Mouse (Mus musculus) embryonic facial prominence, embryonic 15.5 days (tissue): ENCODE measurements around the gene Ttc22. TPM values are rescaled to one million over a fixed set of nuclear protein-coding genes. Genes with fewer than 3 reads are reported as not detected.

ENCODE experiments used
- ATAC-seq: fragments of 200-750 bp; cut with Nextera tagmentation; 2 replicates; pipeline ENCODE4 v1.8.0; 2017; ENCODE audit warnings: low read depth, moderate TSS enrichment; ENCODE audit not compliant: insufficient number of reproducible peaks, low FRiP score, low TSS enrichment
- H3K27ac ChIP-seq: fragments of 300-500 bp; sonication (generic); replicated peaks from 2 replicates; pipeline ENCODE4 v1.5.1; 2015; ENCODE audit warnings: mild to moderate bottlenecking, inconsistent platforms
- H3K27me3 ChIP-seq: fragments of 300-500 bp; sonication (generic); 2 replicates; pipeline ENCODE4 v1.6.1; 2015; ENCODE audit warnings: inconsistent platforms
- H3K36me3 ChIP-seq: fragments of 300-500 bp; sonication (generic); 2 replicates; pipeline ENCODE4 v1.6.1; 2015; ENCODE audit warnings: mild to moderate bottlenecking, inconsistent platforms
- H3K4me1 ChIP-seq: fragments of 300-500 bp; sonication (generic); 2 replicates; pipeline ENCODE4 v1.6.1; 2015; ENCODE audit warnings: inconsistent platforms
- H3K4me2 ChIP-seq: fragments of 300-500 bp; sonication (generic); replicated peaks from 2 replicates; pipeline ENCODE4 v1.6.1; 2015; ENCODE audit warnings: mild to moderate bottlenecking, inconsistent platforms
- H3K4me3 ChIP-seq: fragments of 300-500 bp; sonication (generic); replicated peaks from 2 replicates; pipeline ENCODE4 v1.5.1; 2015; ENCODE audit warnings: mild to moderate bottlenecking, inconsistent platforms
- H3K9ac ChIP-seq: fragments of 300-500 bp; sonication (generic); 2 replicates; pipeline ENCODE4 v1.6.1; 2015; ENCODE audit warnings: inconsistent platforms
- H3K9me3 ChIP-seq: fragments of 300-500 bp; sonication (generic); replicated peaks from 2 replicates; pipeline ENCODE4 v1.6.1; 2016; ENCODE audit warnings: inconsistent platforms
- WGBS: fragments of 180-500 bp; shearing (Covaris S2); methylation state at CpG from one replicate; pipeline ENCODE4 v1.1.7; 2015; 5-methylcytosine and 5-hydroxymethylcytosine counted together
- polyA plus RNA-seq: library from polyadenylated mRNA; unstranded; fragments of >200 nt; fragmentation: Nextera tagmentation; extraction: Ambion mirVana; gene quantifications from 2 replicates; pipeline ENCODE4 v1.2.1, GENCODE M21; 2015

Ttc22 gene
- polyA plus RNA-seq, 1 experiment from 2014 or later, result 12.4 TPM

GRCm38 (mm10) chr4:106596200-106596599, 26.0 kb upstream of the Ttc22 start:
- Histone ChIP-seq H3K9me3 (no peaks in the 10 kb centered on the region), H3K9ac (no peak overlapping the region), H3K27me3 (no peaks in the 10 kb centered on the region), H3K27ac (no peak overlapping the region), H3K36me3 (no peaks in the 10 kb centered on the region), H3K4me3 (no peak overlapping the region), H3K4me2 (no peak overlapping the region), H3K4me1 (no peaks in the 10 kb centered on the region)
- 60% methylated on average over 3 of the region's 3 CpGs for WGBS
- ATAC-seq, result no peak

GRCm38 (mm10) chr4:106597055-106597454, 25.2 kb upstream of the Ttc22 start:
- no peak for ATAC-seq
- 73% methylated on average over 9 of the region's 9 CpGs for WGBS
- H3K4me3 ChIP-seq, result no peak overlapping the region
- no peak overlapping the region for H3K4me2 ChIP-seq
- no peaks in the 10 kb centered on the region for H3K36me3 ChIP-seq
- H3K9ac ChIP-seq, result no peak overlapping the region
- no peak overlapping the region for H3K27ac ChIP-seq
- no peaks in the 10 kb centered on the region for H3K4me1 ChIP-seq
- H3K9me3 ChIP-seq, result no peaks in the 10 kb centered on the region
- no peaks in the 10 kb centered on the region for H3K27me3 ChIP-seq

- Histone ChIP-seq H3K4me2 (no peak overlapping the region), H3K4me1 (no peaks in the 10 kb centered on the region), H3K4me3 (no peak overlapping the region), H3K9me3 (no peaks in the 10 kb centered on the region), H3K36me3 (no peaks in the 10 kb centered on the region), H3K27ac (no peak overlapping the region), H3K9ac (no peak overlapping the region), H3K27me3 (no peaks in the 10 kb centered on the region)
- 84% methylated on average over 4 of the region's 4 CpGs for WGBS
- no peak for ATAC-seq
These were observed 24.5 kb upstream of the Ttc22 start for GRCm38 (mm10) chr4:106597741-106598140.

DNA sequence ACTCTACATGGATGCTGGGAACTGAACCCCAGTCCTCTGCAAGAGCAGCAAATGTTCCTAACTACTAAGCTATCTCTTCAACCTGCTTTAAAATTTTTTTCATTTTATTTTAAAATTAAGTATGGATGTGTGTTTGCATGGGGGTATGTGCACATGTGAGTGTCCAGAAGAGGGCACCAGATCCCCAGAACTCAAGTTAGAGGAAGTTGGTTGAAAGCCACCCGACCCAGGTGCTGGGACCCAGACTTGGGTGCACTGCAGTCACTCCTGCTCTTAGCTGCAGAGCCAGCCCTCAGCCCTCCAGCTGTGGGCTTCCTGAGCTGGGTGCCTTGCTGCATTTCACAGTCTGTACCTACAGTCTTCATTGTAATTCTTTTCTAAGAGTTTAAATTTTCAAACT, 22.8 kb upstream of the Ttc22 start:
- H3K9me3 ChIP-seq, result no peaks in the 10 kb centered on the region
- no peak overlapping the region for H3K9ac ChIP-seq
- no peaks in the 10 kb centered on the region for H3K27me3 ChIP-seq
- no peaks in the 10 kb centered on the region for H3K4me1 ChIP-seq
- no peak for ATAC-seq
- no peak overlapping the region for H3K4me3 ChIP-seq
- no peaks in the 10 kb centered on the region for H3K36me3 ChIP-seq
- WGBS, result 52% methylated on average over 1 of the region's 1 CpGs
- no peak overlapping the region for H3K27ac ChIP-seq
- no peak overlapping the region for H3K4me2 ChIP-seq

DNA sequence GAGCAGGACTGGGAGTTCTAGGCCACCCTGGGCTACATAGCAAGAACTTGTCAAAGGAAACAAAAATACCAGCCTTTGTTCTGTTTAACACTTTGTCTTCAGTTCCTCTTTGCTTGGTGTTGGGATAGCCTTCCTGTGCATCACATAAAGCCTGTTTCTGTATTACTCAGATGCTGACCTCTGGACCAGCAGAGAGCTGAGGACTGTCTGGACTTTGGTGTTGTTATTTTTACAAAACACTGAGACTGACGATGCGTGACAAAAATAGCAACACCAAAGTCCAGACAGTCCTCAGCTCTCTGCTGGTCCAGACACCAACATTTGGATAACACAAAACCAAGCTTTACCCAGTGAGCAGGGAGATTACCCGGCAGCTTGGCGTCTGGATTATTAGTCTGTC, 21.5 kb upstream of the Ttc22 start:
- H3K36me3 ChIP-seq, result no peaks in the 10 kb centered on the region
- no peak overlapping the region for H3K9ac ChIP-seq
- no peak for ATAC-seq
- H3K4me2 ChIP-seq, result no peak overlapping the region
- no peaks in the 10 kb centered on the region for H3K27me3 ChIP-seq
- no peak overlapping the region for H3K4me3 ChIP-seq
- H3K4me1 ChIP-seq, result no peaks in the 10 kb centered on the region
- H3K9me3 ChIP-seq, result no peaks in the 10 kb centered on the region
- H3K27ac ChIP-seq, result no peak overlapping the region
- 80% methylated on average over 4 of the region's 4 CpGs for WGBS

GRCm38 (mm10) chr4:106606639-106607554, 15.3 kb upstream of the Ttc22 start:
- H3K9ac ChIP-seq, result no peak overlapping the region
- 41% methylated on average over 18 of the region's 18 CpGs for WGBS
- H3K4me3 ChIP-seq, result peak overlapping the region; percentile 11; the same call in 1 of the 2 replicates
- no peaks in the 10 kb centered on the region for H3K27me3 ChIP-seq
- H3K27ac ChIP-seq, result no peak overlapping the region
- H3K9me3 ChIP-seq, result no peaks in the 10 kb centered on the region
- peaks cover 5% of the 10 kb centered on the region; the same call in 1 of the 2 replicates for H3K4me1 ChIP-seq
- ATAC-seq, result peak; percentile 87
- peak overlapping the region; percentile 39 for H3K4me2 ChIP-seq
- H3K36me3 ChIP-seq, result no peaks in the 10 kb centered on the region

- WGBS, result 92% methylated on average over 1 of the region's 1 CpGs
- Histone ChIP-seq H3K9me3 (no peaks in the 10 kb centered on the region), H3K9ac (no peak overlapping the region), H3K27ac (no peak overlapping the region), H3K4me3 (no peak overlapping the region), H3K36me3 (no peaks in the 10 kb centered on the region), H3K27me3 (no peaks in the 10 kb centered on the region), H3K4me1 (peaks cover 5% of the 10 kb centered on the region; the same call in 1 of the 2 replicates), H3K4me2 (no peak overlapping the region)
- ATAC-seq, result no peak
These were observed 14.3 kb upstream of the Ttc22 start for GRCm38 (mm10) chr4:106607905-106608304.

DNA sequence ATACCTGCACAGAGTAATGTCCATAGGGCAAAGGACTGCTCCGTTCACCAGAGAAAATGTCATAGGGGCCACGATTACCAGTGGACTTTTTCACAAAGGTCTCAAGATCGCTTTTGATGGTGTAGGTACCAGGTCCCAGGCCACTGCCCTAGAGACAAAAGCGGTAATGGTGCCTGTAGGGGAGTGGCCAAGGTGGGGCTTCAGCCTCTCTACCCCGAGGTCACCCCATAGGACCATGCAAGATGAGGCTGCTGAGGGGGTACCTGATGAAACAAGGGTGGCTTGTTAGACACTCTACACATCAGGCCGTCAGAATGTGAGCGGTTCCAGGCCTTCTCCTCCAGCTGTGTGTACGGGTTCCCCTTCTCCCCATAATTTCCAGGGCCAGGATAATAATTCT, 9.1 kb upstream of the Ttc22 start:
- Histone ChIP-seq H3K36me3 (no peaks in the 10 kb centered on the region), H3K27ac (no peak overlapping the region), H3K4me2 (no peak overlapping the region), H3K9me3 (no peaks in the 10 kb centered on the region), H3K4me3 (no peak overlapping the region), H3K9ac (no peak overlapping the region), H3K4me1 (peaks cover 14% of the 10 kb centered on the region), H3K27me3 (0 out of 2 replicates have a peak, but pooled peaks cover 5% of the 10 kb centered on the region)
- ATAC-seq, result no peak
- WGBS, result 73% methylated on average over 8 of the region's 8 CpGs

DNA sequence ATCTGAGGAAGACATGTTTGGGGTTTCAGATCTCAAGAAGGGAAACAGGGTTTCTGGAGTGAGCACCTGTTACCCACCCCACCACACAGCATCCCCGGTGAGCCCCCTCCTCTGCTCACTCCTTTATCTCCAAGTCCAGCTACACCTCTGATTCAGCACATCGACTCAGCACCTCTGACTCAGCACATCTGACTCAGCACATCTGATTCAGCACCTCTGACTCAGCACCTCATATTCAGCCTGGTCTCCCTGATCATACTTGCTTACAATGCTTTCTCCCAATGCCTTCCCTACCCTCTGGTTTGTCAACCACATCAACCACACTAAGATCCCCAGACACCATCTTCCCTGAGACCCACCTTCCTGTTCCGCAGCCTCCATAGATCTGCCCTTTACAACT, 8.7 kb upstream of the Ttc22 start:
- WGBS, result 67% methylated on average over 3 of the region's 3 CpGs
- Histone ChIP-seq H3K36me3 (no peaks in the 10 kb centered on the region), H3K27me3 (0 out of 2 replicates have a peak, but pooled peaks cover 5% of the 10 kb centered on the region), H3K4me1 (peaks cover 14% of the 10 kb centered on the region), H3K4me3 (no peak overlapping the region), H3K4me2 (no peak overlapping the region), H3K9ac (no peak overlapping the region), H3K9me3 (no peaks in the 10 kb centered on the region), H3K27ac (no peak overlapping the region)
- ATAC-seq, result no peak

- Histone ChIP-seq H3K27me3 (0 out of 2 replicates have a peak, but pooled peaks cover 5% of the 10 kb centered on the region), H3K36me3 (no peaks in the 10 kb centered on the region), H3K4me1 (peaks cover 14% of the 10 kb centered on the region), H3K9ac (no peak overlapping the region), H3K9me3 (no peaks in the 10 kb centered on the region), H3K27ac (no peak overlapping the region), H3K4me2 (no peak overlapping the region), H3K4me3 (no peak overlapping the region)
- ATAC-seq, result peak; percentile 15; the same call in 1 of the 2 replicates
- 45% methylated on average over 7 of the region's 7 CpGs for WGBS
These were observed 7.9 kb upstream of the Ttc22 start for GRCm38 (mm10) chr4:106614180-106614797.

DNA sequence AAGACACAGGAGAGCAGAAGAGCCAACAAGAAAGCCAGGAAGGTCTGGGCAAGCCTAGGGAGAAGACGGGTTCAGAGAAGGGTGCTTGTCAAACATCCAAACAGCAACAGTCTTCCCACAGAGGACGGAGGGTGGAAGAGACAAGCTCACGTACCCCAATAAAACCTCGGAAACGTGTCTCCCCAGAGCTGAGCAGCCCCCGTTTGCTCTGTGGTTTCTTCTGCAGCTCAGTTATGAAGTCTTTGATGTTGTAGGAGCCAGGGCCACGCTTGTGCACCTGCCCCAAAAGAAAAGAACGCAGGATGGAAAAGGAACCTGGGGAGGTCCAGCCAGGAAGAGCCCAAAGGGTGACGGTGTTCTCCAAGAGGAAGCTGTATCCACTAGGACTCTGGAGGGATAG, 7.4 kb upstream of the Ttc22 start:
- H3K4me1 ChIP-seq, result peaks cover 14% of the 10 kb centered on the region
- H3K36me3 ChIP-seq, result no peaks in the 10 kb centered on the region
- H3K27ac ChIP-seq, result no peak overlapping the region
- H3K9ac ChIP-seq, result no peak overlapping the region
- no peaks in the 10 kb centered on the region for H3K9me3 ChIP-seq
- H3K4me3 ChIP-seq, result no peak overlapping the region
- H3K4me2 ChIP-seq, result no peak overlapping the region
- H3K27me3 ChIP-seq, result 0 out of 2 replicates have a peak, but pooled peaks cover 5% of the 10 kb centered on the region
- 72% methylated on average over 9 of the region's 9 CpGs for WGBS
- ATAC-seq, result no peak
